Mouse (Mus musculus) bone marrow macrophage, adult 2 months (primary cell): Measurements from ENCODE around the gene Zdhhc23.

Experiments used
- CTCF ChIP-seq: IDR thresholded peaks from 2 replicates; pipeline ENCODE4 v1.5.1; 2012; ENCODE audit warnings: low read depth, mild to moderate bottlenecking, low read length, moderate library complexity
- POLR2A ChIP-seq: IDR thresholded peaks from 2 replicates; pipeline ENCODE4 v1.6.1; 2012; ENCODE audit warnings: mild to moderate bottlenecking, low read depth, low read length, borderline replicate concordance

- TF ChIP-seq CTCF = no peak
- TF ChIP-seq POLR2A = no peak
Observed at GRCm38 (mm10) chr16:43933041-43933440, 46.5 kb downstream of the Zdhhc23 start.
